Mouse (Mus musculus) lung, adult 2 months (tissue): ENCODE results near the gene Fbxo42.

Experiments used
- CTCF ChIP-seq: fragments of 200-500 bp; IDR thresholded peaks from 2 replicates; pipeline ENCODE4 v1.5.1; 2011; ENCODE audit warnings: mild to moderate bottlenecking, low read length, control low read depth; ENCODE audit not compliant: insufficient read depth
- POLR2A ChIP-seq: fragments of 200-500 bp; IDR thresholded peaks from 2 replicates; pipeline ENCODE4 v1.6.1; 2011; ENCODE audit warnings: low read depth, mild to moderate bottlenecking, control low read depth, low read length, borderline replicate concordance; ENCODE audit errors: extremely low read depth

DNA sequence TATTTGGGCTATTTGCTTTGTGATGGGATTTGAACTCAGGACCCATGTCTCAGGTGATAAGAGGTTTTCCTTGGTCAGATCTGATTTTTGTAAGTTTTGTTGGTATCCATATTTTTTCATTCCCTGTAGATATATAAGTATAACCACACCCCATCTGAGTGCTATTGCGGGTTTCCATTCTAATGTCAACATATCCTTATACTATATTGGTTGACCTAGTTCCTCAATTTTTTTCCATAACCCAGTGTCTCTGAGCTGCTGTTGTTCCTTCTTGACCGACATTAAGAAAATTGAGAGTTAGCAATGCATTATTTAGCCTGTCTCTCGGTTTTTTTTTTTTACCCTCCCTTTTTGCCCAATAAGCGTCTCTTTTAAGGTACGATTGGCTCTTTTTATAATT lies 75.0 kb downstream of the Fbxo42 start:
- no peak for TF ChIP-seq CTCF
- TF ChIP-seq POLR2A, result no peak
